Mouse (Mus musculus): ENCODE measurements around the gene Slc16a10. TPM values are rescaled to one million over a fixed set of nuclear protein-coding genes. Genes with fewer than 3 reads are reported as not detected.

Slc16a10 gene
- 1.4 and 1.5 TPM in 2 replicates for polyA plus RNA-seq (2015; fragmentation: Nextera tagmentation; extraction: Ambion mirVana)

GRCm38 (mm10) chr10:40141864-40142523 lies at the start of gene Slc16a10:
TSS of gene Slc16a10 (minus strand) at chr10:40142258.

GRCm38 (mm10) chr10:40024554-40025428 lies 117.3 kb downstream of the Slc16a10 start, which contains the start of gene Mfsd4b1:
TSS of gene Mfsd4b1 (minus strand) at chr10:40025268.

GRCm38 (mm10) chr10:39986466-39986865 lies 155.6 kb downstream of the Slc16a10 start, which contains the start of gene Mfsd4b5:
TSS of gene Mfsd4b5 (minus strand) at chr10:39986646.

Other genes with a start within 250 kb of the Slc16a10 start
- gene Mfsd4b4, start 243.0 kb downstream of the Slc16a10 start, polyA plus RNA-seq (2015; fragmentation: Nextera tagmentation; extraction: Ambion mirVana) = 2.9 TPM in 2 replicates
- not detected in 2 replicates for gene Mfsd4b2, start 215.3 kb downstream of the Slc16a10 start, polyA plus RNA-seq (2015; fragmentation: Nextera tagmentation; extraction: Ambion mirVana)
- 0.19 TPM in 1 of 2 replicates, not detected in the other for gene Mfsd4b3, start 182.1 kb downstream of the Slc16a10 start, polyA plus RNA-seq (2015; fragmentation: Nextera tagmentation; extraction: Ambion mirVana)
- gene Mfsd4b5, start 155.6 kb downstream of the Slc16a10 start, polyA plus RNA-seq (2015; fragmentation: Nextera tagmentation; extraction: Ambion mirVana) = 0.17 and 0.41 TPM in 2 replicates
- gene Mfsd4b1, start 117.0 kb downstream of the Slc16a10 start, polyA plus RNA-seq (2015; fragmentation: Nextera tagmentation; extraction: Ambion mirVana) = 0.35 and 0.71 TPM in 2 replicates
- gene Rpf2, start 104.8 kb upstream of the Slc16a10 start, polyA plus RNA-seq (2015; fragmentation: Nextera tagmentation; extraction: Ambion mirVana) = 50.7 and 54.6 TPM in 2 replicates
- 51.4 and 61.5 TPM in 2 replicates for gene Gtf3c6, start 115.8 kb upstream of the Slc16a10 start, polyA plus RNA-seq (2015; fragmentation: Nextera tagmentation; extraction: Ambion mirVana)
- gene Amd1, start 159.9 kb upstream of the Slc16a10 start, polyA plus RNA-seq (2015; fragmentation: Nextera tagmentation; extraction: Ambion mirVana) = 35.4 and 36.6 TPM in 2 replicates
- 5.9 and 6.2 TPM in 2 replicates for gene Cdk19, start 197.3 kb upstream of the Slc16a10 start, polyA plus RNA-seq (2015; fragmentation: Nextera tagmentation; extraction: Ambion mirVana)

All from neural tube, postnatal 0 days (tissue).